Mouse (Mus musculus) neural tube, embryonic 14.5 days (tissue): ENCODE measurements around the gene Arhgap8. TPM values are rescaled to one million over a fixed set of nuclear protein-coding genes. Genes with fewer than 3 reads are reported as not detected.
A peak's percentile ranks its signal among the peaks of the same experiment; 100 is the strongest.

Experiments
- ATAC-seq: fragments of 200-750 bp; cut with Nextera tagmentation; 2 replicates; pipeline ENCODE4 v1.8.0; 2017; ENCODE audit warnings: low read depth, mild to moderate bottlenecking, moderate TSS enrichment, moderate library complexity
- H3K27ac ChIP-seq: fragments of 300-500 bp; sonication (generic); 2 replicates; pipeline ENCODE4 v1.5.1; 2014; ENCODE audit warnings: low read depth, mild to moderate bottlenecking, control low read depth, low read length, moderate library complexity, mixed read lengths
- H3K27me3 ChIP-seq: fragments of 300-500 bp; sonication (generic); 2 replicates; pipeline ENCODE4 v1.6.1; 2014; ENCODE audit warnings: low read length; ENCODE audit not compliant: control insufficient read depth, insufficient read depth
- H3K36me3 ChIP-seq: fragments of 300-500 bp; sonication (generic); 2 replicates; pipeline ENCODE4 v1.6.1; 2014; ENCODE audit warnings: low read length, mixed read lengths; ENCODE audit not compliant: control insufficient read depth, insufficient read depth
- H3K4me1 ChIP-seq: fragments of 300-500 bp; sonication (generic); 2 replicates; pipeline ENCODE4 v1.6.1; 2014; ENCODE audit warnings: low read length; ENCODE audit not compliant: control insufficient read depth, insufficient read depth
- H3K4me2 ChIP-seq: fragments of 300-500 bp; sonication (generic); 2 replicates; pipeline ENCODE4 v1.6.1; 2014; ENCODE audit warnings: mild to moderate bottlenecking, low read depth, low read length, control low read depth
- H3K4me3 ChIP-seq: fragments of 300-500 bp; sonication (generic); 2 replicates; pipeline ENCODE4 v1.5.1; 2014; ENCODE audit warnings: low read depth, low read length, control low read depth, mixed read lengths
- H3K9ac ChIP-seq: fragments of 300-500 bp; sonication (generic); replicated peaks from 2 replicates; pipeline ENCODE4 v1.6.1; 2014; ENCODE audit warnings: low read depth, mild to moderate bottlenecking, control low read depth, low read length, mixed read lengths
- H3K9me3 ChIP-seq: fragments of 300-500 bp; sonication (generic); 2 replicates; pipeline ENCODE4 v1.6.1; 2016; ENCODE audit warnings: low read length; ENCODE audit not compliant: control insufficient read depth
- WGBS: fragments of 180-500 bp; shearing (Covaris S2); extraction: QIAGEN DNeasy Blood & Tissue Kit; methylation state at CpG from one replicate; pipeline ENCODE4 v1.1.7; 2014; 5-methylcytosine and 5-hydroxymethylcytosine counted together
- polyA plus RNA-seq: library from polyadenylated mRNA; unstranded; fragments of >200 nt; fragmentation: Nextera tagmentation; extraction: Ambion mirVana; gene quantifications from 2 replicates; pipeline ENCODE4 v1.2.1, GENCODE M21; 2014

The Arhgap8 gene
- polyA plus RNA-seq, 1 experiment from 2014 or later = 2.5 TPM

GRCm38 (mm10) chr15:84736994-84737346, 17.1 kb downstream of the Arhgap8 start:
- H3K9ac ChIP-seq = no peak overlapping the region

GRCm38 (mm10) chr15:84738246-84738645, 18.4 kb downstream of the Arhgap8 start:
- 87% methylated on average over 7 of the region's 7 CpGs for WGBS

More at GRCm38 (mm10) chr15:84736994-84737346, 17.1 kb downstream of the Arhgap8 start:
- H3K9me3 ChIP-seq = no peaks in the 10 kb centered on the region
- peak overlapping the region; percentile 29; the same call in 1 of the 2 replicates for H3K27ac ChIP-seq
- no peaks in the 10 kb centered on the region for H3K36me3 ChIP-seq
- no peaks in the 10 kb centered on the region for H3K27me3 ChIP-seq
- no peak overlapping the region for H3K4me3 ChIP-seq
- WGBS = 29% methylated on average over 2 of the region's 4 CpGs
- 0 out of 2 replicates have a peak, but pooled peaks cover 9% of the 10 kb centered on the region for H3K4me1 ChIP-seq
- no peak for ATAC-seq
- no peak overlapping the region for H3K4me2 ChIP-seq

GRCm38 (mm10) chr15:84741573-84741972, 21.7 kb downstream of the Arhgap8 start:
- H3K4me2 ChIP-seq = no peak overlapping the region
- no peaks in the 10 kb centered on the region for H3K27me3 ChIP-seq
- WGBS = 81% methylated on average over 3 of the region's 3 CpGs
- ATAC-seq = no peak
- no peaks in the 10 kb centered on the region for H3K9me3 ChIP-seq
- no peaks in the 10 kb centered on the region for H3K36me3 ChIP-seq
- no peak overlapping the region for H3K27ac ChIP-seq
- no peak overlapping the region for H3K4me3 ChIP-seq
- H3K9ac ChIP-seq = no peak overlapping the region
- 0 out of 2 replicates have a peak, but pooled peaks cover 2% of the 10 kb centered on the region for H3K4me1 ChIP-seq

More at GRCm38 (mm10) chr15:84738246-84738645, 18.4 kb downstream of the Arhgap8 start:
- Histone ChIP-seq H3K4me1 (0 out of 2 replicates have a peak, but pooled peaks cover 6% of the 10 kb centered on the region), H3K4me3 (no peak overlapping the region), H3K27ac (no peak overlapping the region), H3K27me3 (no peaks in the 10 kb centered on the region), H3K4me2 (no peak overlapping the region), H3K9me3 (no peaks in the 10 kb centered on the region), H3K36me3 (no peaks in the 10 kb centered on the region), H3K9ac (no peak overlapping the region)
- no peak for ATAC-seq

GRCm38 (mm10) chr15:84743347-84743746, 23.5 kb downstream of the Arhgap8 start:
- no peaks in the 10 kb centered on the region for H3K9me3 ChIP-seq
- H3K4me3 ChIP-seq = no peak overlapping the region
- H3K4me1 ChIP-seq = no peaks in the 10 kb centered on the region
- H3K27me3 ChIP-seq = no peaks in the 10 kb centered on the region
- no peak for ATAC-seq
- H3K4me2 ChIP-seq = no peak overlapping the region
- no peaks in the 10 kb centered on the region for H3K36me3 ChIP-seq
- no peak overlapping the region for H3K27ac ChIP-seq
- no peak overlapping the region for H3K9ac ChIP-seq
- 20% methylated on average over 3 of the region's 3 CpGs for WGBS

GRCm38 (mm10) chr15:84744308-84744707, 24.5 kb downstream of the Arhgap8 start:
- Histone ChIP-seq H3K9me3 (no peaks in the 10 kb centered on the region), H3K27me3 (no peaks in the 10 kb centered on the region), H3K4me3 (no peak overlapping the region), H3K27ac (no peak overlapping the region), H3K36me3 (no peaks in the 10 kb centered on the region), H3K4me1 (no peaks in the 10 kb centered on the region), H3K4me2 (no peak overlapping the region), H3K9ac (no peak overlapping the region)
- no peak for ATAC-seq
- WGBS = 22% methylated on average over 2 of the region's 2 CpGs

GRCm38 (mm10) chr15:84745831-84746230, 26.0 kb downstream of the Arhgap8 start:
- H3K4me2 ChIP-seq = no peak overlapping the region
- no peaks in the 10 kb centered on the region for H3K27me3 ChIP-seq
- H3K4me1 ChIP-seq = no peaks in the 10 kb centered on the region
- H3K4me3 ChIP-seq = no peak overlapping the region
- WGBS = 89% methylated on average over 4 of the region's 4 CpGs
- H3K9ac ChIP-seq = no peak overlapping the region
- no peak for ATAC-seq
- H3K36me3 ChIP-seq = no peaks in the 10 kb centered on the region
- H3K27ac ChIP-seq = no peak overlapping the region
- no peaks in the 10 kb centered on the region for H3K9me3 ChIP-seq

- no peaks in the 10 kb centered on the region for H3K9me3 ChIP-seq
- no peak overlapping the region for H3K4me3 ChIP-seq
- H3K4me1 ChIP-seq = peaks cover 13% of the 10 kb centered on the region
- no peak overlapping the region for H3K9ac ChIP-seq
- H3K27ac ChIP-seq = no peak overlapping the region
- no peaks in the 10 kb centered on the region for H3K27me3 ChIP-seq
- H3K36me3 ChIP-seq = no peaks in the 10 kb centered on the region
- WGBS = 12% methylated on average over 3 of the region's 3 CpGs
- H3K4me2 ChIP-seq = no peak overlapping the region
- peak; percentile 58; the same call in 1 of the 2 replicates for ATAC-seq
These were observed 35.1 kb downstream of the Arhgap8 start for GRCm38 (mm10) chr15:84754987-84755386.

- Histone ChIP-seq H3K4me3 (peak overlapping the region; percentile 27), H3K9me3 (no peaks in the 10 kb centered on the region), H3K4me2 (peak overlapping the region; percentile 55), H3K9ac (no peak overlapping the region; the same call in 1 of the 2 replicates), H3K27ac (peak overlapping the region; percentile 57), H3K4me1 (peaks cover 13% of the 10 kb centered on the region), H3K36me3 (no peaks in the 10 kb centered on the region), H3K27me3 (no peaks in the 10 kb centered on the region)
- under 1% methylated on average over 21 of the region's 22 CpGs for WGBS
- 0 out of 2 replicates have a peak, but pooled peaks have one; percentile 33 for ATAC-seq
These were observed 36.6 kb downstream of the Arhgap8 start for GRCm38 (mm10) chr15:84756426-84756825.

- Histone ChIP-seq H3K4me3 (no peak overlapping the region), H3K9ac (no peak overlapping the region), H3K27me3 (no peaks in the 10 kb centered on the region), H3K9me3 (no peaks in the 10 kb centered on the region), H3K4me2 (no peak overlapping the region), H3K27ac (no peak overlapping the region), H3K36me3 (no peaks in the 10 kb centered on the region), H3K4me1 (peaks cover 21% of the 10 kb centered on the region)
- 22% methylated on average over 4 of the region's 4 CpGs for WGBS
- no peak for ATAC-seq
These were observed 38.6 kb downstream of the Arhgap8 start for GRCm38 (mm10) chr15:84758493-84758892.
